Mouse (Mus musculus) left cerebral cortex, postnatal 36 days (tissue): ENCODE data around the gene Resp18. TPM values are rescaled to one million over a fixed set of nuclear protein-coding genes. Genes with fewer than 3 reads are reported as not detected.

Experiments
- DNase-seq, 2 experiments: peaks; one replicate each; pipeline ENCODE4 v3.0.0; 2021 to 2022; ENCODE audit warnings: low spot score in 2 of 2, mixed read lengths in 1 of 2
- intact Hi-C: fragments of 180-260 bp; cut with DNase I; formaldehyde crosslinking; loops from one replicate; pipeline ENCODE4 v1.15.1; 2025
- total RNA-seq, 2 experiments: library from RNA; stranded (reverse); gene quantifications; 2 replicates each; pipeline ENCODE4 v1.2.3; 2021

The Resp18 gene
- 100 to 1,000 TPM; 122 to 146 TPM for total RNA-seq

- intact Hi-C loops = loop anchor here (2.0 kb wide), 1 partner anchor 13 kb away; the partner anchor contains the start of gene Ptprn
- no peak for DNase-seq
These were observed at the start of gene Resp18 for GRCm38 (mm10) chr1:75278228-75278627. Gene Resp18, minus strand, starts transcription at chr1:75278415.

- intact Hi-C loops = no loop called here
- no peak for DNase-seq
These were observed 49.2 kb upstream of the Resp18 start for GRCm38 (mm10) chr1:75327461-75327860.

- no peak for DNase-seq
- intact Hi-C loops = no loop called here
These were observed 41.0 kb upstream of the Resp18 start for GRCm38 (mm10) chr1:75319166-75319565.

GRCm38 (mm10) chr1:75318736-75319135, 40.5 kb upstream of the Resp18 start:
- intact Hi-C loops = no loop called here
- no peak for DNase-seq

- no peak for DNase-seq
- intact Hi-C loops = no loop called here
These were observed 40.1 kb upstream of the Resp18 start for GRCm38 (mm10) chr1:75318301-75318700.

GRCm38 (mm10) chr1:75317241-75318201, 39.3 kb upstream of the Resp18 start, which contains the start of gene Dnpep:
Gene Dnpep, minus strand, starts transcription at chr1:75317990.
- DNase-seq = peak; percentile 100
- intact Hi-C loops = no loop called here

- DNase-seq = peak; percentile 65 to 74
- intact Hi-C loops = no loop called here
These were observed 38.6 kb upstream of the Resp18 start for GRCm38 (mm10) chr1:75316861-75317240.

GRCm38 (mm10) chr1:75315456-75316365, 37.5 kb upstream of the Resp18 start:
- intact Hi-C loops = no loop called here

GRCm38 (mm10) chr1:75315011-75315410, 36.8 kb upstream of the Resp18 start:
- intact Hi-C loops = no loop called here
- DNase-seq = no peak

More at GRCm38 (mm10) chr1:75315456-75316365, 37.5 kb upstream of the Resp18 start:
- no peak for DNase-seq

- DNase-seq = no peak
- intact Hi-C loops = no loop called here
These were observed 33.5 kb upstream of the Resp18 start for GRCm38 (mm10) chr1:75311694-75312093.

GRCm38 (mm10) chr1:75304662-75305061, 26.4 kb upstream of the Resp18 start:
- no peak for DNase-seq
- intact Hi-C loops = no loop called here

GRCm38 (mm10) chr1:75294294-75294693, 16.1 kb upstream of the Resp18 start:
- peak in 1 of 2 experiments; percentile 49 for DNase-seq
- intact Hi-C loops = no loop called here

- no peak for DNase-seq
- intact Hi-C loops = no loop called here
These were observed 15.1 kb upstream of the Resp18 start for GRCm38 (mm10) chr1:75293331-75293701.

GRCm38 (mm10) chr1:75292476-75293330, 14.5 kb upstream of the Resp18 start:
- DNase-seq = no peak
- intact Hi-C loops = no loop called here

- intact Hi-C loops = loop anchor here (2.0 kb wide), 2 partner anchors 29 to 37 kb away; no protein-coding TSS in a partner anchor
- no peak for DNase-seq
These were observed 13.1 kb upstream of the Resp18 start for GRCm38 (mm10) chr1:75291321-75291720.

- intact Hi-C loops = loop anchor here (2.0 kb wide), 2 partner anchors 28 to 36 kb away; no protein-coding TSS in a partner anchor
- DNase-seq = no peak
These were observed 12.4 kb upstream of the Resp18 start for GRCm38 (mm10) chr1:75290582-75290981.

GRCm38 (mm10) chr1:75289888-75290431, 11.7 kb upstream of the Resp18 start:
- intact Hi-C loops = loop anchor here (2.0 kb wide), 2 partner anchors 27 to 35 kb away; no protein-coding TSS in a partner anchor
- DNase-seq = peak in 1 of 2 experiments; percentile 13

GRCm38 (mm10) chr1:75289376-75289775, 11.2 kb upstream of the Resp18 start:
- intact Hi-C loops = no loop called here
- peak in 1 of 2 experiments; percentile 23 for DNase-seq

- DNase-seq = no peak
- intact Hi-C loops = no loop called here
These were observed 6.7 kb upstream of the Resp18 start for GRCm38 (mm10) chr1:75284911-75285310.
